Mouse (Mus musculus): ENCODE data around the gene Rnf113a2. TPM values are rescaled to one million over a fixed set of nuclear protein-coding genes. Genes with fewer than 3 reads are reported as not detected.
A peak's percentile ranks its signal among the peaks of the same experiment; 100 is the strongest.

Gene Rnf113a2
- polyA plus RNA-seq, 1 experiment from 2014 or later = 25.4 TPM

DNA sequence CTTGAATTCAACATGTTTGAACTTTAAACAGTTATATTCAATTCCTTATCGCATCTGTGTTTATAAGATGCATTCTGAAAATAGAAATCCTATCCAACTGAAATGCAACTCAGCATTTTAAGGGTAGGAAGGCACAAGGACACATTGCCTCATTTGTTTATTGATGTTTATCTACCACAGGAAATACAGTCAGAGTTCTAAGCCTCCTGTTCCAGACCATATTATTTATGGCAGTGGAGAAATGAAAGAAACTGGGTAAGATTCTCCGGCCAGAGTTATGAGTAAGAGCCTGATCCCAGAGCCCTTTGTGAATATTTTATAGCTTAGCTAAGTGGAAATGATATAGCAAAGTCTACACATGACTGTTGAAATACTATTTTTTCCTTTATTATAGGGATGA lies 12.8 kb downstream of the Rnf113a2 start:
- H3K9ac ChIP-seq (replicated peaks; ENCODE audit: low read depth, low read length) = no peak overlapping the region
- no peak overlapping the region for H3K27ac ChIP-seq (ENCODE audit: low read depth, low read length)
- no peak for ATAC-seq (ENCODE audit: low read depth)
- H3K4me2 ChIP-seq (ENCODE audit: low read depth, low read length) = no peak overlapping the region
- H3K9me3 ChIP-seq (ENCODE audit: control insufficient read depth, low read length) = no peaks in the 10 kb centered on the region
- H3K4me1 ChIP-seq (ENCODE audit: control insufficient read depth, insufficient read depth, low read length) = no peaks in the 10 kb centered on the region
- no peaks in the 10 kb centered on the region for H3K27me3 ChIP-seq (ENCODE audit: control insufficient read depth, insufficient read depth, low read length)
- H3K4me3 ChIP-seq (ENCODE audit: low read depth, low read length) = no peak overlapping the region
- WGBS = 91% methylated on average over 2 of the region's 2 CpGs
- H3K36me3 ChIP-seq (ENCODE audit: control insufficient read depth, insufficient read depth, low read length) = no peaks in the 10 kb centered on the region

GRCm38 (mm10) chr12:84438697-84439096 lies 21.7 kb downstream of the Rnf113a2 start:
- Histone ChIP-seq H3K27me3 (ENCODE audit: control insufficient read depth, insufficient read depth, low read length) (no peaks in the 10 kb centered on the region), H3K9ac (replicated peaks; ENCODE audit: low read depth, low read length) (no peak overlapping the region), H3K9me3 (ENCODE audit: control insufficient read depth, low read length) (no peaks in the 10 kb centered on the region), H3K4me2 (ENCODE audit: low read depth, low read length) (no peak overlapping the region), H3K4me1 (ENCODE audit: control insufficient read depth, insufficient read depth, low read length) (no peaks in the 10 kb centered on the region), H3K36me3 (ENCODE audit: control insufficient read depth, insufficient read depth, low read length) (no peaks in the 10 kb centered on the region), H3K27ac (ENCODE audit: low read depth, low read length) (no peak overlapping the region), H3K4me3 (ENCODE audit: low read depth, low read length) (no peak overlapping the region)
- WGBS = 82% methylated on average over 2 of the region's 2 CpGs
- no peak for ATAC-seq (ENCODE audit: low read depth)

GRCm38 (mm10) chr12:84442526-84442925 lies 25.5 kb downstream of the Rnf113a2 start:
- no peaks in the 10 kb centered on the region for H3K9me3 ChIP-seq (ENCODE audit: control insufficient read depth, low read length)
- no peaks in the 10 kb centered on the region for H3K27me3 ChIP-seq (ENCODE audit: control insufficient read depth, insufficient read depth, low read length)
- 72% methylated on average over 4 of the region's 4 CpGs for WGBS
- H3K4me3 ChIP-seq (ENCODE audit: low read depth, low read length) = no peak overlapping the region
- H3K9ac ChIP-seq (replicated peaks; ENCODE audit: low read depth, low read length) = no peak overlapping the region
- no peak for ATAC-seq (ENCODE audit: low read depth)
- H3K27ac ChIP-seq (ENCODE audit: low read depth, low read length) = no peak overlapping the region
- H3K4me1 ChIP-seq (ENCODE audit: control insufficient read depth, insufficient read depth, low read length) = no peaks in the 10 kb centered on the region
- H3K36me3 ChIP-seq (ENCODE audit: control insufficient read depth, insufficient read depth, low read length) = no peaks in the 10 kb centered on the region
- H3K4me2 ChIP-seq (ENCODE audit: low read depth, low read length) = no peak overlapping the region

DNA sequence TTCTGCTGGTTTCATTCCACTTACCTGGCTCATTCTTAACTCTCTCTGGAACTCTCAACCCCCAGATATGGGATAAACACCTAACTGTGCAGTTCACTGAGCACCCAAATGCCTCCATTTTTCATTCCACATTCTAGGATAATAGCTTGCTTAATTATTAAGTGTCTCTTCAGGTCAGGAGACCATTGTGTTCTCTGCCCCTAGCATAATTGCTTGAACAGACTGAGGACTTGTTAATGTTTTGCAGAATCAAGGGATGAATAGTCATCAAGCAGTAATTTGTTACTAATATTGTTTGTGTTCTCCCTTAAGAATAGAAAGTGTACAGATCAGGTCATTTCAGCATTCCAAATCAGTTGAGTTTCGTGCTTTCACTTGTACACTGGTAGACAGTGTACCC lies 30.4 kb downstream of the Rnf113a2 start:
- Histone ChIP-seq H3K27me3 (ENCODE audit: control insufficient read depth, insufficient read depth, low read length) (no peaks in the 10 kb centered on the region), H3K36me3 (ENCODE audit: control insufficient read depth, insufficient read depth, low read length) (no peaks in the 10 kb centered on the region), H3K27ac (ENCODE audit: low read depth, low read length) (no peak overlapping the region), H3K4me3 (ENCODE audit: low read depth, low read length) (no peak overlapping the region), H3K4me2 (ENCODE audit: low read depth, low read length) (no peak overlapping the region), H3K9ac (replicated peaks; ENCODE audit: low read depth, low read length) (no peak overlapping the region), H3K4me1 (ENCODE audit: control insufficient read depth, insufficient read depth, low read length) (0 out of 2 replicates have a peak, but pooled peaks cover 6% of the 10 kb centered on the region), H3K9me3 (ENCODE audit: control insufficient read depth, low read length) (no peaks in the 10 kb centered on the region)
- no peak for ATAC-seq (ENCODE audit: low read depth)
- WGBS = 68% methylated on average over 1 of the region's 1 CpGs

- 75% methylated on average over 6 of the region's 6 CpGs for WGBS
- Histone ChIP-seq H3K9ac (replicated peaks; ENCODE audit: low read depth, low read length) (no peak overlapping the region), H3K4me3 (ENCODE audit: low read depth, low read length) (no peak overlapping the region), H3K9me3 (ENCODE audit: control insufficient read depth, low read length) (no peaks in the 10 kb centered on the region), H3K27me3 (ENCODE audit: control insufficient read depth, insufficient read depth, low read length) (no peaks in the 10 kb centered on the region), H3K27ac (ENCODE audit: low read depth, low read length) (no peak overlapping the region), H3K4me1 (ENCODE audit: control insufficient read depth, insufficient read depth, low read length) (0 out of 2 replicates have a peak, but pooled peaks cover 6% of the 10 kb centered on the region), H3K36me3 (ENCODE audit: control insufficient read depth, insufficient read depth, low read length) (no peaks in the 10 kb centered on the region), H3K4me2 (ENCODE audit: low read depth, low read length) (no peak overlapping the region)
- no peak for ATAC-seq (ENCODE audit: low read depth)
Measured at GRCm38 (mm10) chr12:84448181-84448580, 31.2 kb downstream of the Rnf113a2 start.

DNA sequence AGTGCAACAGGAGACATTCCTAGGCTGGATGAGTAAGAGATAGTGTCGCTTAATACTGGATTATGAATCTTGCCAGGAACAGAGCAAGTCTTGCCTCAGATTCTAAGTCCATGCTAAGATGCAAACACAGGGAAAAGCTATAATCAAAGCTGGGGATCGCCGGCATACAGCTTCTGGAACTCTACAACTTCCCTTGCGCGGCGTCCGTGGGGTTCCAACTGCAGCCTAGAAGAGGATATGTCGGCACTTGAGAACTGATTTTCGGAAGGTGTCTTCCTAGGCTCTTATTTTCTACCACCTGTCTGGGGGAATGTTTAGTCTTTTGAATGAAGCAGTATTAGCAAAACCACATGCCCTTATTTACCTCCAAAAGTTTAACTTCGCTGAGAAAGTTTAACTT lies 32.9 kb downstream of the Rnf113a2 start:
- H3K9ac ChIP-seq (replicated peaks; ENCODE audit: low read depth, low read length) = no peak overlapping the region
- 0 out of 2 replicates have a peak, but pooled peaks cover 6% of the 10 kb centered on the region for H3K4me1 ChIP-seq (ENCODE audit: control insufficient read depth, insufficient read depth, low read length)
- no peak for ATAC-seq (ENCODE audit: low read depth)
- 49% methylated on average over 10 of the region's 10 CpGs for WGBS
- no peaks in the 10 kb centered on the region for H3K27me3 ChIP-seq (ENCODE audit: control insufficient read depth, insufficient read depth, low read length)
- H3K36me3 ChIP-seq (ENCODE audit: control insufficient read depth, insufficient read depth, low read length) = no peaks in the 10 kb centered on the region
- peak overlapping the region; percentile 94; the same call in 1 of the 2 replicates for H3K4me2 ChIP-seq (ENCODE audit: low read depth, low read length)
- H3K9me3 ChIP-seq (ENCODE audit: control insufficient read depth, low read length) = no peaks in the 10 kb centered on the region
- H3K4me3 ChIP-seq (ENCODE audit: low read depth, low read length) = peak overlapping the region; percentile 62; the same call in 1 of the 2 replicates
- H3K27ac ChIP-seq (ENCODE audit: low read depth, low read length) = no peak overlapping the region

DNA sequence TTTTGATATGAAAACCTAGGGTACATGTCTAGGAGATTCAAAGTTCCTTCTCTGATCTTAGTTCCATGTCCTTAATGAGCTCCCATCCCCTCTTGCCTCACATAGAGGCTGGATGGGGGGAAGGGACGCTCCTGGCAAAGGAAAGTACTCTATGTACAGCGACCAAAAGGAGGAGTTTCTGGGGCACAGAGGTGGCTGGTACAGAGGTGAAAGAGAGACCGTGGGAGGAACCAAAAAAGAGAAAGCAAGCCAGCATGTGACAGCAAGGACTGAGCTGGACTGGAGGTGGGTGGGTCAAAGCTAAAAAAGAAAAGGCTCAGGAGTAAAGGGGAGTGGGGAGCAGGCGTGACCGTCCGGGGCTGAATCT lies 33.3 kb downstream of the Rnf113a2 start:
- peak overlapping the region; percentile 62 for H3K4me3 ChIP-seq (ENCODE audit: low read depth, low read length)
- no peaks in the 10 kb centered on the region for H3K36me3 ChIP-seq (ENCODE audit: control insufficient read depth, insufficient read depth, low read length)
- no peak; the same call in 1 of the 2 replicates for ATAC-seq (ENCODE audit: low read depth)

GRCm38 (mm10) chr12:84450718-84451646 lies 34.0 kb downstream of the Rnf113a2 start, which contains the start of the genes Aldh6a1 and Lin52:
Aldh6a1 (minus strand) TSS chr12:84451004.
Lin52 (plus strand) TSS chr12:84451422.
- Histone ChIP-seq H3K4me1 (ENCODE audit: control insufficient read depth, insufficient read depth, low read length) (0 out of 2 replicates have a peak, but pooled peaks cover 6% of the 10 kb centered on the region), H3K27me3 (ENCODE audit: control insufficient read depth, insufficient read depth, low read length) (no peaks in the 10 kb centered on the region), H3K4me3 (ENCODE audit: low read depth, low read length) (peak within 1 kb of the TSS; percentile 62), H3K9ac (replicated peaks; ENCODE audit: low read depth, low read length) (peak within 1 kb of the TSS; percentile 50), H3K4me2 (ENCODE audit: low read depth, low read length) (peak within 1 kb of the TSS; percentile 94), H3K36me3 (ENCODE audit: control insufficient read depth, insufficient read depth, low read length) (no peaks in the 10 kb centered on the region), H3K27ac (ENCODE audit: low read depth, low read length) (peak within 1 kb of the TSS; percentile 82), H3K9me3 (ENCODE audit: control insufficient read depth, low read length) (no peaks in the 10 kb centered on the region)
- ATAC-seq (ENCODE audit: low read depth) = peak; percentile 98
- WGBS = under 1% methylated on average over 49 of the region's 49 CpGs

More for the DNA sequence above, 33.3 kb downstream of the Rnf113a2 start:
- peak overlapping the region; percentile 82 for H3K27ac ChIP-seq (ENCODE audit: low read depth, low read length)
- H3K27me3 ChIP-seq (ENCODE audit: control insufficient read depth, insufficient read depth, low read length) = no peaks in the 10 kb centered on the region
- H3K9me3 ChIP-seq (ENCODE audit: control insufficient read depth, low read length) = no peaks in the 10 kb centered on the region
- peak overlapping the region; percentile 94 for H3K4me2 ChIP-seq (ENCODE audit: low read depth, low read length)
- under 1% methylated on average over 6 of the region's 6 CpGs for WGBS
- peak overlapping the region; percentile 50 for H3K9ac ChIP-seq (replicated peaks; ENCODE audit: low read depth, low read length)
- H3K4me1 ChIP-seq (ENCODE audit: control insufficient read depth, insufficient read depth, low read length) = 0 out of 2 replicates have a peak, but pooled peaks cover 6% of the 10 kb centered on the region

DNA sequence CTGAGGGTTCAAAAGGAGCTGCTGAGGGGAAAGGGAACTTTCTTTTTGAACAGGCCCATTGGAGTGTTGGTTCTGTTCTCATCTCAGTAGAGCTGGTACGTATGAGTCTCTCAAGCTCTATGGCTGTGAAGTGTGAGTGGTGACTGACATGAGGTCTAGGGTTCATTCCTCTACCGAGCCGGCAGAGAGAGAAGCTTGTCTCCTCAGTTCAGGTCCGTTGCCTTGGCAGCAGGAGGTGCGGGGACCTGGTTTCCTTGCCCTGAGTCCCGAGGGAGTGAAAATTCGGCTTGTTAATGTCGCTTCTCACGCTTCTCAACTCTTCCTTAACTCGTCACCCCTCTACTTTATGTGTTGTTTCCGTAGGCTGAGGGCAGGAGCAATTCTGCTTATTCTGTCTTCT lies 34.8 kb downstream of the Rnf113a2 start:
- H3K36me3 ChIP-seq (ENCODE audit: control insufficient read depth, insufficient read depth, low read length) = peaks cover under 1% of the 10 kb centered on the region; the same call in 1 of the 2 replicates
- WGBS = 1% methylated on average over 11 of the region's 11 CpGs

More for the DNA sequence above, 34.8 kb downstream of the Rnf113a2 start:
- Histone ChIP-seq H3K4me2 (ENCODE audit: low read depth, low read length) (peak overlapping the region; percentile 94), H3K27me3 (ENCODE audit: control insufficient read depth, insufficient read depth, low read length) (no peaks in the 10 kb centered on the region), H3K9ac (replicated peaks; ENCODE audit: low read depth, low read length) (peak overlapping the region; percentile 13), H3K9me3 (ENCODE audit: control insufficient read depth, low read length) (no peaks in the 10 kb centered on the region), H3K4me1 (ENCODE audit: control insufficient read depth, insufficient read depth, low read length) (0 out of 2 replicates have a peak, but pooled peaks cover 6% of the 10 kb centered on the region), H3K27ac (ENCODE audit: low read depth, low read length) (peak overlapping the region; percentile 58; the same call in 1 of the 2 replicates), H3K4me3 (ENCODE audit: low read depth, low read length) (peak overlapping the region; percentile 62)
- ATAC-seq (ENCODE audit: low read depth) = no peak
